Mouse (Mus musculus) colon, adult 2 months (tissue): Measurements from ENCODE around the gene Cep126. TPM values are rescaled to one million over a fixed set of nuclear protein-coding genes. Genes with fewer than 3 reads are reported as not detected.

Experiments
- polyA plus RNA-seq: library from polyadenylated mRNA; depleted of rRNA; stranded (reverse); fragments of >200 nt; gene quantifications from 2 replicates; pipeline ENCODE4 v1.2.3, GENCODE M21; 2012; rRNA removed

Gene Cep126
- polyA plus RNA-seq, result 0.48 and 0.65 TPM in 2 replicates

DNA sequence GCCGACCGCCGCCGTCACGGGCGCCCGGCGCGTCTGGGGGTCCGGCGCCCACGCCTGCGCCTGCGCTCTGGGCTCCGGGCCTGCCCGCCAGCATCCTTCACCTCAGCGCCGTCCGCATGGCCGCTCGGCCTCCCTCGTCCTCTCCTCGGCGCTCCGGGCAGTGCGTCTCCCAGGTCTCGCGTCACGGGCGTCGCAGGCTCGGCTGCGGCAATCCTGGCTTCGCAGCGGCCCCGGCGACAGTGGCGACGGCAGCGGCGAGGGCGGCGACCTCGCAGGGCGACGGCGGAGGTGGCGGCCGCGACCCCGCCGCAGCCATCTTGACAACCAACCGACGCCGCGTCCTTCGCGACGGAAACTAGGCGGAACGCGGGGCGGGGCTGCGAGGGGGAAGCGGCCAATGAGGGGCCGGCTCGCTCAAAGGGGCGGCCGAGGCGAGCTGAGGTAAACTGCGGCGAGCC is at the start of gene Cep126:
TSS of gene Cep126 (minus strand) at position 178 of the 458 bp plus-strand sequence.

DNA sequence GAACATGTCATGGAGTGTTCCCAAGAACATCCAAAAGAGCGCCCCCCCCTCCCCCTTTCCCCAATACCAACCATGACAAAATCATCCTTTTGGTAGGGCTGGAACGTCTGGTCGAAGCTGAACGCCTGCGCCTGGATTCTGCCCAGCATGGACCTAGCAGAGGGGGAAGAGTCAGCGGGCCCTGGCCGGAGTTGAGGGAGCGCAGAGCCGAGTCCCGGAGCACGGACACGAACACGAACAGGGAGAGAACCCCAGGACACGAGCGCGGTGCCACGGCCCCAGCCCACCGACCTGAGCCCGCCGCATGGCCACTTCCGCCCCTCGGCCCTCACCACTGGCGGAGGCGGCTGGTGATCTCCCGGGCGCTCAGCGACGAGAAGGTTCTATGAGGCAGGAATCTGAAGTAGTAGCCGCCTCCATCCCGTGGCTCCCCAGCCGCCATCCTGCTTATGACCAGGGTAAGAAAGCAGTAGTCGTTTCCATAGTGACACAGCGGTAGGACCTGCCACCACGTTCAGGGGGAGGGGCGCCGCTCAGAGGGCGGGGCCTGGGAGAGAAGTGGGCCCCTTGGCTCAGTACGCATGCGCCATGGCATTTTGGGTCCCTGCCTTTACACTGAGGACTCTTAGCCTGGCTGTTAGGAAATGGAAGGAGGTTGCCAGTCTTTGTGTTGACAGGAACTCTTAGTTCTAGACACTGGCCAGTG is 91.6 kb downstream of the Cep126 start, which contains the start of gene Cfap300:
TSS of gene Cfap300 (minus strand) at position 486 of the 706 bp plus-strand sequence.

Other genes with a start within 250 kb of the Cep126 start
- 45.5 and 49.0 TPM in 2 replicates for gene Yap1, start 129.7 kb downstream of the Cep126 start, polyA plus RNA-seq
- 0.30 and 1.3 TPM in 2 replicates for gene Cfap300, start 91.5 kb downstream of the Cep126 start, polyA plus RNA-seq